ENCODE assay signal across 8 mouse cellular contexts in the genomic region with DNA sequence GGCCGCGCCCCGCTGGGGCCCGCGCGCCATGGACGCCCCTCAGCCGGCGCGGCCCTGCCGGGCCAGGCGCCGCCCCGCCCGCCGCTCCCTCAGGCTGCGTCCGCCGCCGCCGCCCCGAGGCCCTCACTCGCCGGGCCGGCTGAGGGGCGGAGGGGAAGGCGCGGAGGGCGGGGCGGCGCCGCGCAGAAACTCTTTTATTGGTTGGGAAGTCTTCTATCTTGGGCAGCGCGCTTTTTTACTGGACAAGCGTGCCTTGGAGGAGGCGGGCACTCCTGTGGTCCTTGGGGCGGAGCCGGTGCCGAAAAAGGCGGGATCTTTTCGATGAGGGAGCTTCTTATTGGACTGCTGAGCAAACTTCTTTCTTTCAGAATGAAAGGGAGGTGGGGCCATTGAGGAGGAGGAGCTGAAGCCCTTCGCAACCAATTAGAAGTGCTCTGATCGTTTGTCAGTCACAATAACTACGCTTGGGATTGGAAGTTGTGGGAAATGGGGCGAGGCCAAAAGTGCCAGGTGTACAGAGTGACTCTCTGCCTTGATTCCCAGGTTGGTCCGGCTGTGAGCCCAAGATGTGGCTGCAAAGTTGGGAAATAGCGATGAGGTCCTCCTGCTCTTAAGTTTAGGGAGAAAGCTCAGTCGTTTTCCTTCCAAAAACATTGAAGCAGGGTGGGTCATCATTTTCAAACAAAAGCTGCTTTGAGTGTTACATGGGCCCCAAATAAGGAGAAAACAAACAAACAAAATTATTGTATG. TPM values are rescaled to one million over a fixed set of nuclear protein-coding genes. Genes with fewer than 3 reads are reported as not detected.
A peak's percentile ranks its signal among the peaks of the same experiment; 100 is the strongest.
DNase-seq lines count a peak whose midpoint lies in the region; ATAC-seq and TF ChIP-seq lines count a peak whose summit lies in the region.

A gene (minus strand): TSS at position 118 of the 750 bp plus-strand sequence.

- no peaks in the 10 kb centered on the region for H3K9me3 ChIP-seq in ES-Bruce4 (replicated peaks; ENCODE audit: control insufficient read depth, insufficient read depth, low read length, poor library complexity, severe bottlenecking)
- H3K9me3 ChIP-seq in forebrain, embryonic 13.5 days (replicated peaks): no peaks in the 10 kb centered on the region
- H3K9me3 ChIP-seq in liver, postnatal 0 days (ENCODE audit: low read length): no peaks in the 10 kb centered on the region
- H3K9me3 ChIP-seq in neural tube, embryonic 14.5 days (ENCODE audit: control insufficient read depth, low read length): no peaks in the 10 kb centered on the region

- H3K9ac ChIP-seq in ES-Bruce4 (ENCODE audit: low read depth, poor library complexity, severe bottlenecking): peak within 1 kb of the TSS; percentile 66
- peak within 1 kb of the TSS; percentile 84 for H3K9ac ChIP-seq in forebrain, embryonic 13.5 days
- peak within 1 kb of the TSS; percentile 85 for H3K9ac ChIP-seq in liver, postnatal 0 days (replicated peaks)
- H3K9ac ChIP-seq in neural tube, embryonic 14.5 days (replicated peaks; ENCODE audit: low read depth, low read length): peak within 1 kb of the TSS; percentile 87

- ATAC-seq in cerebellum, adult (ENCODE audit: insufficient number of reproducible peaks, low FRiP score, low TSS enrichment): peak; percentile 97
- peak; percentile 98 for ATAC-seq in forebrain, embryonic 13.5 days
- ATAC-seq in liver, postnatal 0 days: peak; percentile 97
- ATAC-seq in neural tube, embryonic 14.5 days (ENCODE audit: low read depth): peak; percentile 99

- TF ChIP-seq EP300 in ES-Bruce4 (IDR thresholded peaks at IDR 0.05; ENCODE audit: insufficient read depth, low read depth, low read length): no peak
- no peak for TF ChIP-seq EP300 in liver, postnatal 0 days (IDR thresholded peaks at IDR 0.05; ENCODE audit: low read depth)

- H3K4me3 ChIP-seq in ES-Bruce4 (ENCODE audit: low read depth, low read length): peak within 1 kb of the TSS; percentile 78
- H3K4me3 ChIP-seq in forebrain, embryonic 13.5 days: peak within 1 kb of the TSS; percentile 79
- peak within 1 kb of the TSS; percentile 78 for H3K4me3 ChIP-seq in liver, postnatal 0 days (ENCODE audit: low read depth, low read length)
- H3K4me3 ChIP-seq in neural tube, embryonic 14.5 days (ENCODE audit: low read depth, low read length): peak within 1 kb of the TSS; percentile 84

- no peaks in the 10 kb centered on the region for H3K27me3 ChIP-seq in ES-Bruce4 (ENCODE audit: control insufficient read depth, insufficient read depth, low read length, poor library complexity, severe bottlenecking)
- no peaks in the 10 kb centered on the region for H3K27me3 ChIP-seq in forebrain, embryonic 13.5 days
- H3K27me3 ChIP-seq in liver, postnatal 0 days (ENCODE audit: insufficient read depth, low read length): no peaks in the 10 kb centered on the region
- no peaks in the 10 kb centered on the region for H3K27me3 ChIP-seq in neural tube, embryonic 14.5 days (ENCODE audit: control insufficient read depth, insufficient read depth, low read length)

- WGBS in forebrain, embryonic 13.5 days: under 1% methylated on average over 34 of the region's 49 CpGs
- WGBS in large intestine, adult 2 months: 2% methylated on average over 49 of the region's 49 CpGs
- WGBS in liver, postnatal 0 days (ENCODE audit: insufficient replicate concordance): 0% methylated on average over 26 of the region's 49 CpGs
- 1% methylated on average over 47 of the region's 49 CpGs for WGBS in neural tube, embryonic 14.5 days

- H3K36me3 ChIP-seq in ES-Bruce4 (ENCODE audit: control insufficient read depth, insufficient read depth, low read length, poor library complexity, severe bottlenecking): 0 out of 2 replicates have a peak, but pooled peaks cover 3% of the 10 kb centered on the region
- H3K36me3 ChIP-seq in forebrain, embryonic 13.5 days (ENCODE audit: poor library complexity, severe bottlenecking): no peaks in the 10 kb centered on the region
- H3K36me3 ChIP-seq in liver, postnatal 0 days (replicated peaks; ENCODE audit: insufficient read depth, low read length): no peaks in the 10 kb centered on the region
- no peaks in the 10 kb centered on the region for H3K36me3 ChIP-seq in neural tube, embryonic 14.5 days (ENCODE audit: control insufficient read depth, insufficient read depth, low read length)

- peak within 1 kb of the TSS; percentile 97 for H3K4me2 ChIP-seq in forebrain, embryonic 13.5 days
- peak within 1 kb of the TSS; percentile 95 for H3K4me2 ChIP-seq in liver, postnatal 0 days (ENCODE audit: low read depth, low read length)
- peak within 1 kb of the TSS; percentile 76 for H3K4me2 ChIP-seq in neural tube, embryonic 14.5 days (ENCODE audit: low read depth, low read length)

- peak; percentile 99 for DNase-seq in heart, postnatal 10 days
- peak; percentile 98 for DNase-seq in large intestine, adult 2 months (ENCODE audit: low read depth, low spot score)
- DNase-seq in liver, postnatal 0 days: peak; percentile 98
- DNase-seq in testis, postnatal 10 days (ENCODE audit: low spot score): peak; percentile 98

- intact Hi-C loops in heart, postnatal 10 days (cut with DNase I): no loop called here

- no peak for TF ChIP-seq CTCF in ES-Bruce4 (IDR thresholded peaks at IDR 0.05; ENCODE audit: low read depth, low read length)
- TF ChIP-seq CTCF in liver, postnatal 0 days (IDR thresholded peaks at IDR 0.05; ENCODE audit: low read depth): no peak

- H3K27ac ChIP-seq in ES-Bruce4 (ENCODE audit: insufficient read depth, low read length): no peak within 1 kb of the TSS
- H3K27ac ChIP-seq in forebrain, embryonic 13.5 days: peak within 1 kb of the TSS; percentile 40
- H3K27ac ChIP-seq in liver, postnatal 0 days (ENCODE audit: low read depth): peak within 1 kb of the TSS; percentile 88
- peak within 1 kb of the TSS; percentile 81 for H3K27ac ChIP-seq in neural tube, embryonic 14.5 days (ENCODE audit: low read depth, low read length)

- H3K4me1 ChIP-seq in ES-Bruce4 (ENCODE audit: control insufficient read depth, insufficient read depth, low read length): peaks cover 2% of the 10 kb centered on the region
- peaks cover 33% of the 10 kb centered on the region for H3K4me1 ChIP-seq in forebrain, embryonic 13.5 days
- H3K4me1 ChIP-seq in liver, postnatal 0 days (ENCODE audit: insufficient read depth): peaks cover 21% of the 10 kb centered on the region
- H3K4me1 ChIP-seq in neural tube, embryonic 14.5 days (ENCODE audit: control insufficient read depth, insufficient read depth, low read length): peaks cover 29% of the 10 kb centered on the region

- peak; percentile 91 for TF ChIP-seq POLR2A in ES-Bruce4 (IDR thresholded peaks at IDR 0.05; ENCODE audit: insufficient read depth, low read length)

RNA-seq across cellular contexts. Expression of the gene that starts here (rescaled TPM):
- 29.9 and 34.1 TPM in 2 replicates for polyA plus RNA-seq in ES-Bruce4 (2011; ENCODE audit: insufficient read depth, insufficient read length, low read depth, missing spikeins)
- 11.0 and 12.6 TPM in 2 replicates for polyA plus RNA-seq in forebrain, embryonic 13.5 days (2015; fragmentation: Nextera tagmentation; extraction: Ambion mirVana)
- total RNA-seq in heart, postnatal 10 days (2021): 10 to 100 TPM; 87.4 to 89.9 TPM
- polyA plus RNA-seq in large intestine, adult 2 months (2012; rRNA removed): 35.9 and 37.1 TPM in 2 replicates
- 12.7 and 14.5 TPM in 2 replicates for polyA plus RNA-seq in liver, postnatal 0 days (2015; fragmentation: Nextera tagmentation; extraction: Ambion mirVana)
- 17.0 and 19.5 TPM in 2 replicates for polyA plus RNA-seq in neural tube, embryonic 14.5 days (2014; fragmentation: Nextera tagmentation; extraction: Ambion mirVana)
